Mouse (Mus musculus) midbrain, embryonic 16.5 days (tissue): ENCODE results near the gene Rbfox2. TPM values are rescaled to one million over a fixed set of nuclear protein-coding genes. Genes with fewer than 3 reads are reported as not detected.

Experiments
- ATAC-seq: fragments of 200-750 bp; cut with Nextera tagmentation; 2 replicates; pipeline ENCODE4 v1.8.0; 2017; ENCODE audit warnings: moderate TSS enrichment
- H3K27ac ChIP-seq: fragments of 300-500 bp; sonication (generic); 2 replicates; pipeline ENCODE4 v1.5.1; 2014; ENCODE audit warnings: mild to moderate bottlenecking, low read length, mixed read lengths
- H3K27me3 ChIP-seq: fragments of 300-500 bp; sonication (generic); 2 replicates; pipeline ENCODE4 v1.6.1; 2014; ENCODE audit warnings: low read depth, low read length, mixed read lengths; ENCODE audit not compliant: control insufficient read depth, insufficient read depth
- H3K36me3 ChIP-seq: fragments of 300-500 bp; sonication (generic); 2 replicates; pipeline ENCODE4 v1.6.1; 2014; ENCODE audit warnings: mild to moderate bottlenecking, low read length, moderate library complexity, mixed read lengths; ENCODE audit not compliant: control insufficient read depth, insufficient read depth
- H3K4me1 ChIP-seq: fragments of 300-500 bp; sonication (generic); 2 replicates; pipeline ENCODE4 v1.6.1; 2014; ENCODE audit warnings: mild to moderate bottlenecking, low read length, mixed read lengths; ENCODE audit not compliant: control insufficient read depth, insufficient read depth
- H3K4me2 ChIP-seq: fragments of 300-500 bp; sonication (generic); 2 replicates; pipeline ENCODE4 v1.6.1; 2014; ENCODE audit warnings: mild to moderate bottlenecking, low read length, mixed read lengths
- H3K4me3 ChIP-seq: fragments of 300-500 bp; sonication (generic); 2 replicates; pipeline ENCODE4 v1.5.1; 2014; ENCODE audit warnings: low read depth, mild to moderate bottlenecking, low read length, moderate library complexity, mixed read lengths
- H3K9ac ChIP-seq: fragments of 300-500 bp; sonication (generic); 2 replicates; pipeline ENCODE4 v1.6.1; 2014; ENCODE audit warnings: low read depth, low read length, mixed read lengths
- H3K9me3 ChIP-seq: fragments of 300-500 bp; sonication (generic); replicated peaks from 2 replicates; pipeline ENCODE4 v1.6.1; 2014; ENCODE audit warnings: mild to moderate bottlenecking, low read length, mixed read lengths; ENCODE audit not compliant: control insufficient read depth, poor library complexity, severe bottlenecking
- WGBS: fragments of 180-500 bp; shearing (Covaris S2); extraction: QIAGEN DNeasy Blood & Tissue Kit; methylation state at CpG from one replicate; pipeline ENCODE4 v1.1.7; 2014; 5-methylcytosine and 5-hydroxymethylcytosine counted together
- polyA plus RNA-seq: library from polyadenylated mRNA; unstranded; fragments of >200 nt; fragmentation: Nextera tagmentation; extraction: Ambion mirVana; gene quantifications from 2 replicates; pipeline ENCODE4 v1.2.1, GENCODE M21; 2015

The Rbfox2 gene
- polyA plus RNA-seq, 1 experiment from 2014 or later: 165 TPM

- 30% methylated on average over 1 of the region's 1 CpGs for WGBS
- Histone ChIP-seq H3K9me3 (no peaks in the 10 kb centered on the region), H3K4me2 (no peak overlapping the region), H3K4me1 (peaks cover 23% of the 10 kb centered on the region), H3K4me3 (no peak overlapping the region), H3K36me3 (no peaks in the 10 kb centered on the region), H3K9ac (no peak overlapping the region), H3K27me3 (no peaks in the 10 kb centered on the region), H3K27ac (no peak overlapping the region)
- no peak for ATAC-seq
These were observed 69.1 kb downstream of the Rbfox2 start for GRCm38 (mm10) chr15:77237661-77238060.

GRCm38 (mm10) chr15:77236055-77236567 is 70.7 kb downstream of the Rbfox2 start:
- H3K27me3 ChIP-seq: no peaks in the 10 kb centered on the region
- H3K9ac ChIP-seq: no peak overlapping the region
- H3K27ac ChIP-seq: no peak overlapping the region

GRCm38 (mm10) chr15:77235551-77235950 is 71.3 kb downstream of the Rbfox2 start:
- 75% methylated on average over 4 of the region's 4 CpGs for WGBS
- Histone ChIP-seq H3K27ac (no peak overlapping the region), H3K36me3 (no peaks in the 10 kb centered on the region), H3K9me3 (no peaks in the 10 kb centered on the region), H3K4me2 (no peak overlapping the region), H3K9ac (no peak overlapping the region), H3K4me3 (no peak overlapping the region), H3K27me3 (no peaks in the 10 kb centered on the region), H3K4me1 (peaks cover 23% of the 10 kb centered on the region)
- no peak for ATAC-seq

More at GRCm38 (mm10) chr15:77236055-77236567, 70.7 kb downstream of the Rbfox2 start:
- Histone ChIP-seq H3K4me2 (no peak overlapping the region), H3K36me3 (no peaks in the 10 kb centered on the region), H3K4me3 (no peak overlapping the region), H3K9me3 (no peaks in the 10 kb centered on the region), H3K4me1 (peaks cover 23% of the 10 kb centered on the region)
- 79% methylated on average over 7 of the region's 7 CpGs for WGBS
- ATAC-seq: no peak

GRCm38 (mm10) chr15:77234296-77234695 is 72.5 kb downstream of the Rbfox2 start:
- Histone ChIP-seq H3K4me3 (no peak overlapping the region), H3K27me3 (no peaks in the 10 kb centered on the region), H3K9ac (no peak overlapping the region), H3K9me3 (no peaks in the 10 kb centered on the region), H3K4me1 (peaks cover 23% of the 10 kb centered on the region), H3K36me3 (no peaks in the 10 kb centered on the region), H3K27ac (no peak overlapping the region), H3K4me2 (no peak overlapping the region)
- ATAC-seq: no peak
- WGBS: 58% methylated on average over 4 of the region's 4 CpGs

GRCm38 (mm10) chr15:77230144-77230543 is 76.7 kb downstream of the Rbfox2 start:
- Histone ChIP-seq H3K27ac (no peak overlapping the region), H3K36me3 (no peaks in the 10 kb centered on the region), H3K27me3 (no peaks in the 10 kb centered on the region), H3K9me3 (no peaks in the 10 kb centered on the region), H3K4me1 (peaks cover 11% of the 10 kb centered on the region), H3K4me3 (no peak overlapping the region), H3K9ac (no peak overlapping the region), H3K4me2 (no peak overlapping the region)
- WGBS: 84% methylated on average over 3 of the region's 3 CpGs
- ATAC-seq: no peak

- no peak overlapping the region for H3K4me2 ChIP-seq
- no peak overlapping the region for H3K4me3 ChIP-seq
- H3K9ac ChIP-seq: no peak overlapping the region
- no peaks in the 10 kb centered on the region for H3K36me3 ChIP-seq
- H3K9me3 ChIP-seq: no peaks in the 10 kb centered on the region
- ATAC-seq: no peak
- no peaks in the 10 kb centered on the region for H3K27me3 ChIP-seq
- no peak overlapping the region for H3K27ac ChIP-seq
- WGBS: 70% methylated on average over 7 of the region's 7 CpGs
- peaks cover 4% of the 10 kb centered on the region for H3K4me1 ChIP-seq
These were observed 79.9 kb downstream of the Rbfox2 start for GRCm38 (mm10) chr15:77226831-77227354.

- H3K9ac ChIP-seq: no peak overlapping the region
These were observed 80.9 kb downstream of the Rbfox2 start for GRCm38 (mm10) chr15:77225858-77226257.

GRCm38 (mm10) chr15:77225274-77225673 is 81.5 kb downstream of the Rbfox2 start:
- no peak for ATAC-seq

More at GRCm38 (mm10) chr15:77225858-77226257, 80.9 kb downstream of the Rbfox2 start:
- ATAC-seq: no peak
- H3K4me2 ChIP-seq: no peak overlapping the region
- WGBS: 50% methylated on average over 4 of the region's 4 CpGs
- H3K27ac ChIP-seq: no peak overlapping the region
- H3K4me1 ChIP-seq: peaks cover 4% of the 10 kb centered on the region
- H3K4me3 ChIP-seq: no peak overlapping the region
- no peaks in the 10 kb centered on the region for H3K36me3 ChIP-seq
- H3K27me3 ChIP-seq: no peaks in the 10 kb centered on the region
- no peaks in the 10 kb centered on the region for H3K9me3 ChIP-seq

GRCm38 (mm10) chr15:77220833-77221232 is 86.0 kb downstream of the Rbfox2 start:
- no peaks in the 10 kb centered on the region for H3K36me3 ChIP-seq
- 85% methylated on average over 4 of the region's 4 CpGs for WGBS
- no peak overlapping the region for H3K9ac ChIP-seq
- no peaks in the 10 kb centered on the region for H3K9me3 ChIP-seq
- H3K27ac ChIP-seq: no peak overlapping the region
- H3K4me2 ChIP-seq: no peak overlapping the region
- no peak for ATAC-seq
- peaks cover 7% of the 10 kb centered on the region for H3K4me1 ChIP-seq
- no peak overlapping the region for H3K4me3 ChIP-seq
- no peaks in the 10 kb centered on the region for H3K27me3 ChIP-seq

More at GRCm38 (mm10) chr15:77225274-77225673, 81.5 kb downstream of the Rbfox2 start:
- Histone ChIP-seq H3K9me3 (no peaks in the 10 kb centered on the region), H3K36me3 (no peaks in the 10 kb centered on the region), H3K4me3 (no peak overlapping the region), H3K27ac (no peak overlapping the region), H3K4me2 (no peak overlapping the region), H3K9ac (no peak overlapping the region), H3K4me1 (peaks cover 4% of the 10 kb centered on the region), H3K27me3 (no peaks in the 10 kb centered on the region)
